Mouse (Mus musculus) neutrophil, adult 83 days (primary cell): ENCODE data around the gene Sec23ip. TPM values are rescaled to one million over a fixed set of nuclear protein-coding genes. Genes with fewer than 3 reads are reported as not detected.

ENCODE experiments used
- total RNA-seq, 2 experiments: library from RNA; stranded (reverse); gene quantifications; one replicate each; pipeline ENCODE4 v1.2.4; 2023

Sec23ip gene
- total RNA-seq = 10 to 100 TPM; 37.9 to 42.2 TPM

DNA sequence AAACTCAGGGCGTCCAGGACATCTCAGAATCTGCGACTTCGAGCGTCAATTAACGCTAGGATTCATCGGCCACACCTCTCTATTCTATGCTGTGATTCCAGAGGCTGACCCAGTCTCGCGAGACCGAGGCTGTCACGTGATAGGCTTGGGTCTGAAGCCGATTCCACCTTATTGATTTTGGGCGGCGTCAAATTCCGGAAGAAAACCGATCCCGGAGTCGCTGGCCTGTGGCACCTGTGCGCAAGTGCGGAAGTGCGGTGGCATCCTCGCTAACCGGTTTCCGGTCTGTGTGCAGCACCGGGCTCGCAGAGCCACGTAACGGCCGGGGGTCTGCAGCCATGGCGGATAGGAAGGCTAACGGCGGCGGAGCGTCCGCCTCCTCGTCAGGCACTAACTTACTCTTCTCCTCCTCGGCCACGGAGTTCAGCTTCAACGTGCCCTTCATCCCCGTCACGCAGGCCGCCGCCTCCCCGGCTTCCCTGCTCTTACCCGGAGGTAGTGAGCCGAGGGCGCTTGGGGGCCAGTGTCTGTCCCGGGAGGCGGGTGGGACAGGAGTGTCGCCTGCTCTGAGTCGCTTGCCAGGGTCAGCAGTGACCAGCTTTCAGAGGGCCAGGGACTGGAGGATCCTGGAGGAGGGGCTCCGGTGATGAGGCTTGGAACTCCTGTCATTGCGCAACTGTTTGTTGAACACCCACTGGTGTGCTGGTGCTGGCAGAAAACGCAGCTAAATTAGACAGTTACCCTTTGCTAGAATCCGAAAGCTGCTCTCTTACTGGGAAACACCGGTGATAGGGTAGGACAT, at the start of gene Sec23ip:
Sec23ip (plus strand) TSS at position 260 of the 802 bp plus-strand sequence.

DNA sequence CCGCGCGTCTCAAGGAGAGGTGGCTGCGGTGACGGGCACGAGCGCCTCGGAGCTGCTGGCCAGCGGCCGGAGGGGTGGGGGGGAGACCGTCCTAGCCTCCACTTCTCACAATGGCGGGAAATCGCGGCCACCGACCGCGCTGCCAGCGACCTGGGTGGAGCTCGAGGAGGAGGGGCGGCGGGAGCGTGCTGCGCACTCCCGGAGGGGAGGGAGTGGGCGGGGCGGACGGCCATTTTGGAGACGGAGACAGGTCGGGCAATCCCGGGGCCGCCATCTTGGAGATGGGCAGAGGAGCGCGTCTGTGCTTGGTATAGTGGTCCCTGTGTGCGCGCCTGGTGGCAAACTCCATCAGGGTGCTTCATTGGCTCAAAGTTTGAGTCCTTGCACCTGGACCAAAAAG, 4.4 kb upstream of the Sec23ip start, which contains the start of gene Mcmbp:
Mcmbp (minus strand) TSS at position 162 of the 400 bp plus-strand sequence.

Other genes starting within 250 kb of the Sec23ip start
- gene Bag3, start 221.3 kb upstream of the Sec23ip start, total RNA-seq = 10 to 100 TPM; 11.3 to 12.3 TPM
- 10 to 100 TPM; 29.3 to 32.8 TPM for gene Inpp5f, start 133.6 kb upstream of the Sec23ip start, total RNA-seq
- 10 to 100 TPM; 85.4 to 92.3 TPM for gene Mcmbp, start 4.4 kb upstream of the Sec23ip start, total RNA-seq